Mouse (Mus musculus) liver, embryonic 14.5 days (tissue): Measurements from ENCODE around the gene Tas2r144.

Experiments used
- CTCF ChIP-seq: IDR thresholded peaks from 2 replicates; pipeline ENCODE4 v1.5.1; 2016; ENCODE audit warnings: antibody characterized with exemption, low read depth, control low read depth
- EP300 ChIP-seq: IDR thresholded peaks from 2 replicates; pipeline ENCODE4 v1.6.1; 2016; ENCODE audit warnings: antibody characterized with exemption, low read depth

GRCm38 (mm10) chr6:42241311-42242045 lies 26.4 kb downstream of the Tas2r144 start:
- TF ChIP-seq CTCF (no peak), EP300 (no peak)
